Mouse (Mus musculus): ENCODE results near the gene Hrct1. TPM values are rescaled to one million over a fixed set of nuclear protein-coding genes. Genes with fewer than 3 reads are reported as not detected.

Gene Hrct1
- total RNA-seq, 2 experiments from 2014 or later: 4.5 to 6.1 TPM

DNA sequence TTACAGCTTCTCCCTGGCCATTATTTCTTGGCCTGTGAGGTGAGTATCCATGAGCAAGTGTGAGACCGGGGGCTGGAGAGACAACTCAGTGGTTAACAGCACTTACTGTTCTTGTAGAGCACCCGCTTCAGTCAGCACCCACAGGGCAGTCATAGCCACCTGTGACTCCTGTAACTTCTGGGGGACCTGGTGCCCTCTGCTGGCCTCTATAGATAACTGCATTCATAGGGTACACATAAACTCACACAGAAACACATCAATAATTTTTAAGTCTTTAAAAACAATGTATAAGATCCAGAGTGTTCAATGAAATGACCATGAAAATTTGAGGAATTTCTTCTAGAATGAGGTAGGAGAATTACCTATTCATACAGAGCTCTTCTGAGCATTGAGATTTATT is 42.4 kb downstream of the Hrct1 start:
- DNase-seq: no peak
- intact Hi-C loops (cut with DNase I): no loop called here

DNA sequence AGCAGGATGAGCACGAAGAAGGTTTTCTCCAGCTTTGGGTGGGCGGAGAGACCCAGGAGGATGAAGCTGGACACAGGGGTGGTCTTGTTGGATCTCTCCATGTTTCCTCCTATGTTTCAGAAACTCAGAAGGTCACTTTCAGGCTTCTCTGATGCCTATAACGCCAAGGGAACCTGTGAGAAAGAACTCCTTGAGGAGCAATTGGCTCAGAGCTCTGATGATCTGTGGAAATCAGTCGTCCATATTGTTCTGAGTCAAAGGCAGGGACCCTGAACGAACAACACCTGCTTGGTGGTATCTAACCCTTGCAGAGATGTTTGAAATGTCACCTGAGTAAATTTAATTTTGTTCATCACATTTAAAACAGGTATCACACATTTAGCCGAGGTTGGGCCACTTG is 43.9 kb downstream of the Hrct1 start, which contains the start of gene Olfr159:
Gene Olfr159 (minus strand): TSS at position 101 of the 400 bp plus-strand sequence.
- intact Hi-C loops (cut with DNase I): no loop called here
- DNase-seq: no peak

DNA sequence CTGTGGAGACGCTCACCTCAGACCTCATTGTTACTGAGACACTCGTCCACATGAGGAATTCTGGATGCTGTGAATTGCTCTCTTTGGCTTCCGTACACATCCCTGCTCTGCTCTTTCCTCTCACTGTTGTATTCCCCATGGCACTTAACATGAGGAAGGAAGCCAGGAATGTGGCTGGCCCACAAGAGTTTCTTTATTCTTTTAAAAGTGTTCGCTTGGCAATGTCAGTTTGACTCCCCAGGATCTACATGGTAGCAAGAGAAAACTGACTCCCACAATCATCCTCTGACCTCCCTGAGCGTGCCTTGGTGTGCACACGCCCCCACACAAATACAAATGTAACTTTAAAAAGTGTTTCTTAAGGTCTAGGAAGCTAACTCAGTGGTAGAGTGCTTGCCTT is 44.6 kb downstream of the Hrct1 start:
- peak; percentile 7 to 26 for DNase-seq

DNA sequence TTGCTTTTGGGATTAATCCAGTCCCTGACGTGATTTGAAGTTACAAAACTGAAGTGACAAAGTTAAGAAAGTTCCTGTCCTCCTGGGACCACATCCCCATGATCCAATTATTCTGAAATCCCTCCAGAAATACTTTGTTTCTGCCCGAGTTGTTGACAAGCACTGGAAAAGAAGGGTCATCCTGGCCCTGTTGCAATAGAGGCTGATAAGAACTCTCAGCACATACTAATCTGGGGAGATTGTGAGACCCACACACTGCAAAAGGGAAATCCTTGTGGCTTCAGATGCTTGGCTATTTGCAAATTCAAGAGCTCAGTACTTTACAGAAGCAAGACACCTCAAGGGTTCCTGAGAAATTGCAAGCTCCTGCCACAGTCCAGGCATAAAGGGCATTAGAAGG is 45.3 kb downstream of the Hrct1 start:
- intact Hi-C loops (cut with DNase I): no loop called here
- DNase-seq: peak in 1 of 2 experiments; percentile 30

More for the DNA sequence above, 44.6 kb downstream of the Hrct1 start:
- intact Hi-C loops (cut with DNase I): no loop called here

Other genes with a start within 250 kb of the Hrct1 start
- gene Sit1, start 243.5 kb upstream of the Hrct1 start, total RNA-seq (2021): under 1 TPM in 1 of 2 experiments, not detected in 1; 0.38 TPM
- 10 to 100 TPM; 26.1 to 27.3 TPM for gene Ccdc107, start 234.3 kb upstream of the Hrct1 start, total RNA-seq (2021)
- 1 to 10 TPM; 4.0 to 5.2 TPM for gene Arhgef39, start 227.5 kb upstream of the Hrct1 start, total RNA-seq (2021)
- gene Car9, start 220.2 kb upstream of the Hrct1 start, total RNA-seq (2021): under 1 TPM; 0.30 to 0.79 TPM
- gene Tpm2, start 203.4 kb upstream of the Hrct1 start, total RNA-seq (2021): 10 to 100 TPM; 55.5 to 57.3 TPM
- 10 to 100 TPM; 57.2 to 61.8 TPM for gene Creb3, start 164.9 kb upstream of the Hrct1 start, total RNA-seq (2021)
- gene Tln1, start 164.5 kb upstream of the Hrct1 start, total RNA-seq (2021): 100 to 1,000 TPM; 147 to 167 TPM
- gene Rgp1, start 148.5 kb upstream of the Hrct1 start, total RNA-seq (2021): 10 to 100 TPM; 42.1 to 45.5 TPM
- 10 to 100 TPM; 15.4 to 15.6 TPM for gene Gba2, start 148.3 kb upstream of the Hrct1 start, total RNA-seq (2021)
- under 1 TPM; 0.36 to 0.37 TPM for gene Msmp, start 142.7 kb upstream of the Hrct1 start, total RNA-seq (2021)
- 10 to 100 TPM; 42.9 to 45.1 TPM for gene Npr2, start 95.3 kb upstream of the Hrct1 start, total RNA-seq (2021)
- gene Spag8, start 73.6 kb upstream of the Hrct1 start, total RNA-seq (2021): under 1 TPM; 0.19 to 0.52 TPM
- gene Hint2, start 70.7 kb upstream of the Hrct1 start, total RNA-seq (2021): 100 to 1,000 TPM; 110 to 112 TPM
- gene Tmem8b, start 58.2 kb upstream of the Hrct1 start, total RNA-seq (2021): 10 to 100 TPM; 15.0 to 15.2 TPM
- under 1 TPM; 0.25 to 0.26 TPM for gene Fam221b, start 58.0 kb upstream of the Hrct1 start, total RNA-seq (2021)
- not detected for gene Olfr70, start 26.4 kb upstream of the Hrct1 start, total RNA-seq (2021)
- not detected for gene Olfr71, start 16.9 kb upstream of the Hrct1 start, total RNA-seq (2021)
- gene Spaar, start 2.8 kb downstream of the Hrct1 start, total RNA-seq (2021): 1 to 10 TPM; 4.2 to 5.1 TPM
- not detected for gene Olfr159, start 43.8 kb downstream of the Hrct1 start, total RNA-seq (2021)
- gene Olfr156, start 96.7 kb downstream of the Hrct1 start, total RNA-seq (2021): not detected
- gene Olfr157, start 113.0 kb downstream of the Hrct1 start, total RNA-seq (2021): not detected
- gene Olfr155, start 124.4 kb downstream of the Hrct1 start, total RNA-seq (2021): not detected
- 10 to 100 TPM; 12.3 to 12.8 TPM for gene Reck, start 148.3 kb downstream of the Hrct1 start, total RNA-seq (2021)
- gene Glipr2, start 230.2 kb downstream of the Hrct1 start, total RNA-seq (2021): 10 to 100 TPM; 16.4 to 18.1 TPM